Mouse (Mus musculus) cortical plate, adult 2 months (tissue): ENCODE results near the gene Hist1h3d. TPM values are rescaled to one million over a fixed set of nuclear protein-coding genes. Genes with fewer than 3 reads are reported as not detected.
"Not testable (repeated sequence)": the region's sequence is repeated elsewhere in the genome, so short reads cannot be mapped to it uniquely, and the experiment has no call there.

ENCODE experiments used
- H3K27ac ChIP-seq: fragments of 200-500 bp; 2 replicates; pipeline ENCODE4 v1.5.1; 2012; ENCODE audit warnings: low read length, control low read depth, inconsistent platforms; ENCODE audit not compliant: insufficient read depth
- H3K4me1 ChIP-seq: fragments of 200-500 bp; 2 replicates; pipeline ENCODE4 v1.6.1; 2011; ENCODE audit warnings: low read length; ENCODE audit not compliant: control insufficient read depth, insufficient read depth
- H3K4me3 ChIP-seq: fragments of 200-500 bp; 2 replicates; pipeline ENCODE4 v1.5.1; 2011; ENCODE audit warnings: mild to moderate bottlenecking, low read length, control low read depth; ENCODE audit not compliant: insufficient read depth
- CTCF ChIP-seq: fragments of 200-500 bp; IDR thresholded peaks from 2 replicates; pipeline ENCODE4 v1.5.1; 2011; ENCODE audit warnings: mild to moderate bottlenecking, control low read depth, low read length; ENCODE audit not compliant: insufficient read depth; ENCODE audit errors: extremely low read depth
- POLR2A ChIP-seq: fragments of 200-500 bp; IDR thresholded peaks from 2 replicates; pipeline ENCODE4 v1.6.1; 2011; ENCODE audit warnings: mild to moderate bottlenecking, low read length, control low read depth; ENCODE audit not compliant: insufficient read depth; ENCODE audit errors: extremely low read depth
- polyA plus RNA-seq: library from polyadenylated mRNA; depleted of rRNA; stranded (reverse); fragments of >200 nt; gene quantifications from 2 replicates; pipeline ENCODE4 v1.2.3, GENCODE M21; 2012

The Hist1h3d gene
- polyA plus RNA-seq, 1 experiment: 3.0 TPM

- no peak for TF ChIP-seq CTCF
- TF ChIP-seq POLR2A: no peak
- no peaks in the 10 kb centered on the region; the same call in 1 of the 2 replicates for H3K4me1 ChIP-seq
- no peak overlapping the region for H3K27ac ChIP-seq
- no peak overlapping the region for H3K4me3 ChIP-seq
These were observed 15.6 kb downstream of the Hist1h3d start for GRCm38 (mm10) chr13:23591206-23591605.

GRCm38 (mm10) chr13:23591886-23592285, 16.3 kb downstream of the Hist1h3d start:
- not testable (repeated sequence) for H3K4me1 ChIP-seq, H3K27ac ChIP-seq, H3K4me3 ChIP-seq

- TF ChIP-seq CTCF (no peak), POLR2A (no peak)
- Histone ChIP-seq H3K4me3 (no peak overlapping the region), H3K4me1 (no peaks in the 10 kb centered on the region), H3K27ac (no peak overlapping the region)
These were observed 17.1 kb downstream of the Hist1h3d start for GRCm38 (mm10) chr13:23592614-23593013.

GRCm38 (mm10) chr13:23593051-23593770, 17.6 kb downstream of the Hist1h3d start:
- Histone ChIP-seq H3K4me3 (no peak overlapping the region), H3K4me1 (no peaks in the 10 kb centered on the region), H3K27ac (no peak overlapping the region)
- TF ChIP-seq POLR2A (no peak), CTCF (no peak)

- TF ChIP-seq POLR2A: no peak
- no peak for TF ChIP-seq CTCF
- Histone ChIP-seq H3K4me1 (no peaks in the 10 kb centered on the region), H3K4me3 (no peak overlapping the region), H3K27ac (no peak overlapping the region)
These were observed 19.6 kb downstream of the Hist1h3d start for GRCm38 (mm10) chr13:23595185-23595584.

- TF ChIP-seq POLR2A (no peak), CTCF (no peak)
These were observed 20.2 kb downstream of the Hist1h3d start for GRCm38 (mm10) chr13:23595622-23596372.

GRCm38 (mm10) chr13:23597957-23598356, 22.4 kb downstream of the Hist1h3d start:
- no peaks in the 10 kb centered on the region for H3K4me1 ChIP-seq
- no peak overlapping the region for H3K27ac ChIP-seq
- peak; percentile 67 for TF ChIP-seq CTCF
- no peak for TF ChIP-seq POLR2A
- H3K4me3 ChIP-seq: no peak overlapping the region

More at GRCm38 (mm10) chr13:23595622-23596372, 20.2 kb downstream of the Hist1h3d start:
- H3K4me3 ChIP-seq: no peak overlapping the region
- H3K27ac ChIP-seq: no peak overlapping the region
- no peaks in the 10 kb centered on the region for H3K4me1 ChIP-seq

- Histone ChIP-seq H3K27ac (no peak overlapping the region), H3K4me1 (no peaks in the 10 kb centered on the region), H3K4me3 (no peak overlapping the region)
- TF ChIP-seq POLR2A: no peak
These were observed 27.7 kb downstream of the Hist1h3d start for GRCm38 (mm10) chr13:23603182-23603699.

GRCm38 (mm10) chr13:23604452-23604851, 28.9 kb downstream of the Hist1h3d start:
- TF ChIP-seq POLR2A (no peak), CTCF (no peak)
- H3K4me3 ChIP-seq: no peak overlapping the region
- no peaks in the 10 kb centered on the region for H3K4me1 ChIP-seq
- H3K27ac ChIP-seq: no peak overlapping the region

GRCm38 (mm10) chr13:23605052-23605451, 29.5 kb downstream of the Hist1h3d start:
- TF ChIP-seq CTCF (no peak), POLR2A (no peak)
- Histone ChIP-seq H3K4me3 (no peak overlapping the region), H3K4me1 (no peaks in the 10 kb centered on the region), H3K27ac (no peak overlapping the region)
